Mouse (Mus musculus): Measurements from ENCODE around the gene Ccdc12. TPM values are rescaled to one million over a fixed set of nuclear protein-coding genes. Genes with fewer than 3 reads are reported as not detected.

The Ccdc12 gene
- polyA plus RNA-seq, 1 experiment = 143 TPM

DNA sequence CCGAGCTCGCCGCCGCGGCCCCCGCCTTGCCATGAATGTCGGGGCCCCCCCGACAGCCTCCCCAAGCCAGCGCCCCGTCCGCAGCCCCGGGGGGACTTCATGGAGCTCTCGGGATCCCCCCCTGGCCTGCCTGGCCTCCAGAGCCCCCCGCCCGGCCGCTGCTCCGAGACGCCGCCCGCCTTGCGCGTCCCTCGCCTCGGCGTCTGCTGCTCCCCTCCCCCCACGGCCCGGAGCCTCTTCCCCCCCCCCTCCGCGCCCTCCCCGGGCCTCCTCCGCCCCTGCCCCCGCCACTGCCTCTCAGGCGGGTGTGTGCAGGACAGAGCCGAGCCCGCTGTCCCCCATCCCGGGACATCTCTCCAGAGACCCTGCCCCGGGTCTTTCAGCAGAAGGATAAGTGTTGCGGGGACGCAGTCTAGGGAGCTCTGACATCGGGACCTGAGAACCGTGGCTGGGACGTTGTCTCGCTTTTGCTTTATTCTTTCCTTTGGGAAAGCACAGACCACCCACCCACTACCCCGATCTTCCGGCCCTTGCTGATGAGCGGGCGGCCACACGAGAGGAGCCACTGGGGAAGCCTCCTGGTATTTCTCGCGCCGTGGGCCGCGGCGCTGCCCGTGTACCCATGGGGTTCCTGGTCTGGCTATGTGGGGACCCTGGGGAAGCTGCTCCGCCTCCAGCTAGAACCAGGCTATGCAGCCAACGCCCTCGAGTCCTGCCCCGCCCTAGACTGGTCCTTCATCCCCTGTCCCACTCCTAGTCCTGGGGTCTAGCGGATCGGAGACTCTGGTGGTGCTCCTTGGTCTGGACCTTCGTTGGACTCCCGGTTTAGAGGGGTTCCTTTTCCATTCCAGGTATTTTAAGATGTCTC, 87.4 kb downstream of the Ccdc12 start:
- Histone ChIP-seq H3K4me3 (ENCODE audit: insufficient read depth, low read length) (no peak overlapping the region), H3K4me1 (ENCODE audit: control insufficient read depth, insufficient read depth, low read length) (no peaks in the 10 kb centered on the region), H3K27ac (ENCODE audit: insufficient read depth, low read depth, low read length) (no peak overlapping the region)
- TF ChIP-seq POLR2A (IDR thresholded peaks at IDR 0.05; ENCODE audit: borderline replicate concordance, low read depth, low read length) (no peak), CTCF (IDR thresholded peaks at IDR 0.05; ENCODE audit: low read depth, low read length) (no peak)

- Histone ChIP-seq H3K4me3 (ENCODE audit: insufficient read depth, low read length) (no peak overlapping the region), H3K27ac (ENCODE audit: insufficient read depth, low read depth, low read length) (no peak overlapping the region), H3K4me1 (ENCODE audit: control insufficient read depth, insufficient read depth, low read length) (no peaks in the 10 kb centered on the region)
- no peak for TF ChIP-seq POLR2A (IDR thresholded peaks at IDR 0.05; ENCODE audit: borderline replicate concordance, low read depth, low read length)
- no peak for TF ChIP-seq CTCF (IDR thresholded peaks at IDR 0.05; ENCODE audit: low read depth, low read length)
Measured at GRCm38 (mm10) chr9:110745752-110746151, 89.4 kb downstream of the Ccdc12 start.

DNA sequence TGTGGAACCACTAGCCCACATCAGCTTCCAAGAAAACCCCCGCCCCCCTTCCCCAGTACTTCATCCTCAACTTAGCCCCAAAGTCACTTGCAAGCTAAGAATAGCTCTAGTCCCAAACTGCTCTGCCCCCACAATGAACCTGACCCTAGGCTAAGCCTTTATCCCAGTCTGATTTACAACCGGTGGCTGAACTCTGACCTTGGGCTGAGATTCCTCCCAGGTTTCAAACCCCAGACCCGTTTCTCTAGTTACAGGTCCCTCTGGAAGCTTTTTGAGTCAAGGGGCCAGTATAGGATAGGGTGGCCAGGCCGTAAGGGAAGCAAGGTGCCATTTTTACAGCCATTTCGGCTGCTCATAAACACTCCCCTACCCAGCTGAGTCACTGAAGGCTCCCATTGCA, 89.9 kb downstream of the Ccdc12 start:
- Histone ChIP-seq H3K27ac (ENCODE audit: insufficient read depth, low read depth, low read length) (no peak overlapping the region), H3K4me1 (ENCODE audit: control insufficient read depth, insufficient read depth, low read length) (no peaks in the 10 kb centered on the region), H3K4me3 (ENCODE audit: insufficient read depth, low read length) (no peak overlapping the region)
- TF ChIP-seq CTCF (IDR thresholded peaks at IDR 0.05; ENCODE audit: low read depth, low read length) (no peak), POLR2A (IDR thresholded peaks at IDR 0.05; ENCODE audit: borderline replicate concordance, low read depth, low read length) (no peak)

DNA sequence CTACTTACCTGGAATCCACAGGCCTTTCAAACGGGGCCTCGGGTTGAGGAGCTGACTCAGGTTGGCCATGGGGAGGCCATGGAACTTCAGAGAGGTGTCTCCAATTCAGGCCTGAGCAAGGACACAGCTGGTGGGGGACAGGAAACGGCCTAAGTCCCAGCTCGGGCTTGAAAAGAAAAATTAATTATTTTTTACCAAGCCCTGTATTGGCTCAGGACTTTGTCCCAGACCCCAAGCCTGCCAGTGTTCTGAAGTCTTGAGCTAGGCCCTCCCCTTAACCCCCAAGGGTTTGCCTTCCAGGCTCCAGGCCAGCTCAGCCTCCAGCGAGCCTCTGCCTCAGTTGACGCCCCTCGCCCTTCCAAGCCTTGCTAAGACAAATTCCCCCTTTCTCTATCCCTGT, 90.7 kb downstream of the Ccdc12 start, which contains the start of gene Pth1r:
Pth1r (minus strand) TSS at position 185 of the 400 bp plus-strand sequence.
- Histone ChIP-seq H3K4me3 (ENCODE audit: insufficient read depth, low read length) (no peak within 1 kb of the TSS), H3K27ac (ENCODE audit: insufficient read depth, low read depth, low read length) (no peak within 1 kb of the TSS), H3K4me1 (ENCODE audit: control insufficient read depth, insufficient read depth, low read length) (no peaks in the 10 kb centered on the region)
- TF ChIP-seq POLR2A (IDR thresholded peaks at IDR 0.05; ENCODE audit: borderline replicate concordance, low read depth, low read length) (no peak), CTCF (IDR thresholded peaks at IDR 0.05; ENCODE audit: low read depth, low read length) (no peak)

DNA sequence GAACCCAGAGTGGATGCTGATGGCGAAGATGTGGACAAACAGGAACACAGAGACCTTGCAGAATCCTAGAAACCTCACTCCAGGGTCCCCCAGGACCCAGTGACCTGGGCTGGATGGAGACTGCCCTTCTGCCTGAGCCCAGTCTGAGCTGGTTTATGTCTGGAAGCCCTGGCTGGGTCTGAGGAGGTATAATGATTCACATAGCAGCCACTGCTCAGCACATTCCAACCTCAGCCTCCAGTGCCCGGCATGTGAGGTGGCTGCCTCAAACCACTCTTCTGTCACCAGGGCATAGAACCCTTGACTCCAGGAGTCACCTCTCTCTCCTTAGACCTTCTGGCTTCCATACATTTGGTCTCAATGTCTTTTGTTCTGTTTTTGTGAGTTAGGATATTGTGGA, 92.1 kb downstream of the Ccdc12 start:
- Histone ChIP-seq H3K4me1 (ENCODE audit: control insufficient read depth, insufficient read depth, low read length) (no peaks in the 10 kb centered on the region), H3K4me3 (ENCODE audit: insufficient read depth, low read length) (no peak overlapping the region), H3K27ac (ENCODE audit: insufficient read depth, low read depth, low read length) (no peak overlapping the region)
- TF ChIP-seq POLR2A (IDR thresholded peaks at IDR 0.05; ENCODE audit: borderline replicate concordance, low read depth, low read length) = no peak
- TF ChIP-seq CTCF (IDR thresholded peaks at IDR 0.05; ENCODE audit: low read depth, low read length) = no peak

DNA sequence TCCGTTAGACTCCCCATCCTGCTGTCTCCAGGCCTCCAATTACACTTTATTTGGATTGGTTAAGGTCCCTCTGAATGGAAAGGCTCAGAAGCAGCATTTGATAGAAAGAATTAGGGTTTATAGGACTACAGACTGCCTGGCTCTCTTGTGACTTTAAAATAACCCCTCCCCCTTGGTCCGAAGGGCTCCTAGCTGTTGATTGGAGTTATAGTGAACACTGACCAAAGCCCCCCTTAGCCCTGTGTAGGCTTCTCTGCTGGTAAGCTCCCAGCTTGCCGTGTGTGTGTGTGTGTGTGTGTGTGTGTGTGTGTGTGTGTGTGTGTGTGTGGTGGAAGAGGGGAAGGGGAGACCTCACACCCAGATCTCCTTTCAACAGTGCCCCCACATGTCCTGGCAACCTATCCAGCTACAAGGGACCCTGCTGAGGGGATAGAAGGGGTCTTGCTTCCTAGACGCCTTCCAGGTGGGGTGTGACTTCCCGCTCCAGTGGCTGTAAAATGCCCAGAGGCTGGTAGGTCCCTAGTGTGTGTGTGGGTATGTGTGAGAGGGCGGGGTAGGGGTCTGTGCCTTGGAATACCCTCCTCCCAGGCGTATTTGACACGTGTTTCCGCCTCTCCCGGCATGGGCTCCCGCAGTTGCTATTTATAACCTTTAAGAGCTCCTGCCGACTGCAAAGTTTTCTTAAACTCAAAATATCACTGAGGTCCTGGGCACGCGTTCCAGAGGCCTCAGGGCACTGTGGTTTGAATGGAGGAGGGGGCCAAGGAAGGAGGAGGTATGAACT, 94.3 kb downstream of the Ccdc12 start:
- Histone ChIP-seq H3K4me3 (ENCODE audit: insufficient read depth, low read length) (no peak overlapping the region), H3K4me1 (ENCODE audit: control insufficient read depth, insufficient read depth, low read length) (no peaks in the 10 kb centered on the region), H3K27ac (ENCODE audit: insufficient read depth, low read depth, low read length) (no peak overlapping the region)
- TF ChIP-seq CTCF (IDR thresholded peaks at IDR 0.05; ENCODE audit: low read depth, low read length) = no peak
- TF ChIP-seq POLR2A (IDR thresholded peaks at IDR 0.05; ENCODE audit: borderline replicate concordance, low read depth, low read length) = no peak

- no peak overlapping the region for H3K27ac ChIP-seq (ENCODE audit: insufficient read depth, low read depth, low read length)
- TF ChIP-seq CTCF (IDR thresholded peaks at IDR 0.05; ENCODE audit: low read depth, low read length) = no peak
- TF ChIP-seq POLR2A (IDR thresholded peaks at IDR 0.05; ENCODE audit: borderline replicate concordance, low read depth, low read length) = no peak
- no peaks in the 10 kb centered on the region for H3K4me1 ChIP-seq (ENCODE audit: control insufficient read depth, insufficient read depth, low read length)
- H3K4me3 ChIP-seq (ENCODE audit: insufficient read depth, low read length) = no peak overlapping the region
Measured at GRCm38 (mm10) chr9:110751412-110751811, 95.1 kb downstream of the Ccdc12 start.

- Histone ChIP-seq H3K27ac (ENCODE audit: insufficient read depth, low read depth, low read length) (no peak overlapping the region), H3K4me3 (ENCODE audit: insufficient read depth, low read length) (no peak overlapping the region), H3K4me1 (ENCODE audit: control insufficient read depth, insufficient read depth, low read length) (no peaks in the 10 kb centered on the region)
- TF ChIP-seq POLR2A (IDR thresholded peaks at IDR 0.05; ENCODE audit: borderline replicate concordance, low read depth, low read length) (no peak), CTCF (IDR thresholded peaks at IDR 0.05; ENCODE audit: low read depth, low read length) (no peak)
Measured at GRCm38 (mm10) chr9:110752917-110753435, 96.7 kb downstream of the Ccdc12 start.

DNA sequence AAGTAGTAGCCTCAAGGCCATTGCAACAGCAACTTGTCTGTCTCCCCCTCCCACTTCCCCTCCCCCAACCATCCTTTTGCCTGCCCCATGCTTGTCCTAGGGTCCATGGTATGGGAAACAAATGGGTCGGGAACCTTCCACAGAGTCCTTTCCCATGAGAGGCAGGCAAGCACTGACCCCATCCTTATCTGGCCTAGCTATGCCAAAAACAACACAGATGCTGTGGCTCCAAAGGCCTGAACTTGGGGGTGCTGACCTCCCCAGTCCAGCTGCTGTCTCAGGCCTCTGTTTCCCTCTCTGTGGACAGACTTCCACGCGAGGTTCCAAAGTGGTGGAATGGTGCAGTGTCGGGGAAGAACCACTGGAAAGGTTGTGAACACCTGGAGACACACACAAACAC, 97.5 kb downstream of the Ccdc12 start:
- Histone ChIP-seq H3K4me3 (ENCODE audit: insufficient read depth, low read length) (no peak overlapping the region), H3K4me1 (ENCODE audit: control insufficient read depth, insufficient read depth, low read length) (no peaks in the 10 kb centered on the region), H3K27ac (ENCODE audit: insufficient read depth, low read depth, low read length) (no peak overlapping the region)
- no peak for TF ChIP-seq POLR2A (IDR thresholded peaks at IDR 0.05; ENCODE audit: borderline replicate concordance, low read depth, low read length)

GRCm38 (mm10) chr9:110757816-110758215, 101.5 kb downstream of the Ccdc12 start:
- no peak overlapping the region for H3K4me3 ChIP-seq (ENCODE audit: insufficient read depth, low read length)
- TF ChIP-seq POLR2A (IDR thresholded peaks at IDR 0.05; ENCODE audit: borderline replicate concordance, low read depth, low read length) (no peak), CTCF (IDR thresholded peaks at IDR 0.05; ENCODE audit: low read depth, low read length) (no peak)
- H3K27ac ChIP-seq (ENCODE audit: insufficient read depth, low read depth, low read length) = no peak overlapping the region
- H3K4me1 ChIP-seq (ENCODE audit: control insufficient read depth, insufficient read depth, low read length) = no peaks in the 10 kb centered on the region

Data from bone marrow macrophage, adult 2 months (primary cell).